Mouse (Mus musculus) stomach, embryonic 15.5 days (tissue): ENCODE measurements around the gene Gna12. TPM values are rescaled to one million over a fixed set of nuclear protein-coding genes. Genes with fewer than 3 reads are reported as not detected.
A peak's percentile ranks its signal among the peaks of the same experiment; 100 is the strongest.

Source experiments
- ATAC-seq: fragments of 200-750 bp; cut with Nextera tagmentation; 2 replicates; pipeline ENCODE4 v1.8.0; 2017; ENCODE audit warnings: low read depth, moderate number of reproducible peaks, moderate TSS enrichment; ENCODE audit not compliant: insufficient read depth, low FRiP score
- H3K27ac ChIP-seq: fragments of 300-500 bp; sonication (generic); 2 replicates; pipeline ENCODE4 v1.5.1; 2015; ENCODE audit warnings: mild to moderate bottlenecking, inconsistent platforms
- H3K27me3 ChIP-seq: fragments of 300-500 bp; sonication (generic); replicated peaks from 2 replicates; pipeline ENCODE4 v1.6.1; 2015; ENCODE audit warnings: inconsistent platforms
- H3K36me3 ChIP-seq: fragments of 300-500 bp; sonication (generic); 2 replicates; pipeline ENCODE4 v1.6.1; 2015; ENCODE audit warnings: inconsistent platforms
- H3K4me1 ChIP-seq: fragments of 300-500 bp; sonication (generic); 2 replicates; pipeline ENCODE4 v1.6.1; 2015; ENCODE audit warnings: inconsistent platforms
- H3K4me2 ChIP-seq: fragments of 300-500 bp; sonication (generic); 2 replicates; pipeline ENCODE4 v1.6.1; 2015; ENCODE audit warnings: mild to moderate bottlenecking, inconsistent platforms
- H3K4me3 ChIP-seq: fragments of 300-500 bp; sonication (generic); replicated peaks from 2 replicates; pipeline ENCODE4 v1.5.1; 2015; ENCODE audit warnings: inconsistent platforms
- H3K9ac ChIP-seq: fragments of 300-500 bp; sonication (generic); 2 replicates; pipeline ENCODE4 v1.6.1; 2015; ENCODE audit warnings: inconsistent platforms
- H3K9me3 ChIP-seq: fragments of 300-500 bp; sonication (generic); 2 replicates; pipeline ENCODE4 v1.6.1; 2016; ENCODE audit warnings: inconsistent platforms
- WGBS: fragments of 180-500 bp; shearing (Covaris S2); methylation state at CpG from one replicate; pipeline ENCODE4 v1.1.7; 2015; 5-methylcytosine and 5-hydroxymethylcytosine counted together
- polyA plus RNA-seq: library from polyadenylated mRNA; unstranded; fragments of >200 nt; fragmentation: Nextera tagmentation; extraction: Ambion mirVana; gene quantifications from 2 replicates; pipeline ENCODE4 v1.2.1, GENCODE M21; 2015

The Gna12 gene
- polyA plus RNA-seq, 1 experiment from 2014 or later, result 49.5 TPM

GRCm38 (mm10) chr5:140749062-140749875, 81.0 kb downstream of the Gna12 start:
- WGBS, result 15% methylated on average over 12 of the region's 12 CpGs
- peak overlapping the region; percentile 16; the same call in 1 of the 2 replicates for H3K27ac ChIP-seq
- H3K4me2 ChIP-seq, result peak overlapping the region; percentile 45
- H3K4me3 ChIP-seq, result peak overlapping the region; percentile 19
- H3K36me3 ChIP-seq, result no peaks in the 10 kb centered on the region
- peaks cover 5% of the 10 kb centered on the region; the same call in 1 of the 2 replicates for H3K4me1 ChIP-seq
- H3K9ac ChIP-seq, result no peak overlapping the region
- H3K27me3 ChIP-seq, result no peaks in the 10 kb centered on the region
- no peaks in the 10 kb centered on the region; the same call in 1 of the 2 replicates for H3K9me3 ChIP-seq
- peak; percentile 68; the same call in 1 of the 2 replicates for ATAC-seq

GRCm38 (mm10) chr5:140748425-140748824, 81.8 kb downstream of the Gna12 start:
- Histone ChIP-seq H3K4me3 (no peak overlapping the region), H3K4me2 (no peak overlapping the region), H3K9me3 (no peaks in the 10 kb centered on the region; the same call in 1 of the 2 replicates), H3K27ac (no peak overlapping the region), H3K36me3 (no peaks in the 10 kb centered on the region), H3K27me3 (no peaks in the 10 kb centered on the region), H3K4me1 (peaks cover 5% of the 10 kb centered on the region; the same call in 1 of the 2 replicates), H3K9ac (no peak overlapping the region)
- ATAC-seq, result no peak
- WGBS, result 79% methylated on average over 10 of the region's 10 CpGs

- 32% methylated on average over 12 of the region's 12 CpGs for WGBS
- Histone ChIP-seq H3K4me1 (0 out of 2 replicates have a peak, but pooled peaks cover 3% of the 10 kb centered on the region), H3K4me3 (no peak overlapping the region), H3K36me3 (no peaks in the 10 kb centered on the region), H3K9ac (no peak overlapping the region), H3K27ac (no peak overlapping the region), H3K9me3 (no peaks in the 10 kb centered on the region), H3K4me2 (no peak overlapping the region), H3K27me3 (no peaks in the 10 kb centered on the region)
- ATAC-seq, result no peak
Observed at GRCm38 (mm10) chr5:140743706-140744131, 86.5 kb downstream of the Gna12 start.

GRCm38 (mm10) chr5:140741877-140742276, 88.4 kb downstream of the Gna12 start:
- Histone ChIP-seq H3K4me2 (no peak overlapping the region), H3K36me3 (no peaks in the 10 kb centered on the region), H3K9ac (no peak overlapping the region), H3K27me3 (no peaks in the 10 kb centered on the region), H3K9me3 (no peaks in the 10 kb centered on the region), H3K4me1 (0 out of 2 replicates have a peak, but pooled peaks cover 3% of the 10 kb centered on the region), H3K4me3 (no peak overlapping the region), H3K27ac (no peak overlapping the region)
- ATAC-seq, result no peak

GRCm38 (mm10) chr5:140741040-140741439, 89.2 kb downstream of the Gna12 start:
- peaks cover 5% of the 10 kb centered on the region for H3K4me1 ChIP-seq
- 75% methylated on average over 11 of the region's 11 CpGs for WGBS
- H3K27me3 ChIP-seq, result peaks cover 3% of the 10 kb centered on the region
- no peaks in the 10 kb centered on the region for H3K9me3 ChIP-seq
- no peaks in the 10 kb centered on the region for H3K36me3 ChIP-seq
- ATAC-seq, result no peak
- no peak overlapping the region for H3K4me3 ChIP-seq
- H3K4me2 ChIP-seq, result no peak overlapping the region
- H3K27ac ChIP-seq, result no peak overlapping the region
- no peak overlapping the region for H3K9ac ChIP-seq

GRCm38 (mm10) chr5:140739813-140740212, 90.4 kb downstream of the Gna12 start:
- Histone ChIP-seq H3K27me3 (peaks cover 13% of the 10 kb centered on the region), H3K27ac (no peak overlapping the region), H3K4me3 (no peak overlapping the region), H3K4me2 (no peak overlapping the region), H3K9me3 (no peaks in the 10 kb centered on the region), H3K36me3 (no peaks in the 10 kb centered on the region), H3K4me1 (peaks cover 15% of the 10 kb centered on the region), H3K9ac (no peak overlapping the region)
- no peak for ATAC-seq
- WGBS, result 80% methylated on average over 12 of the region's 12 CpGs

GRCm38 (mm10) chr5:140736166-140736565, 94.1 kb downstream of the Gna12 start:
- Histone ChIP-seq H3K4me2 (peak overlapping the region; percentile 81), H3K9ac (no peak overlapping the region), H3K36me3 (no peaks in the 10 kb centered on the region), H3K27ac (no peak overlapping the region), H3K4me3 (peak overlapping the region; percentile 31; the same call in 1 of the 2 replicates), H3K27me3 (peaks cover 16% of the 10 kb centered on the region), H3K9me3 (no peaks in the 10 kb centered on the region), H3K4me1 (peaks cover 14% of the 10 kb centered on the region)
- WGBS, result 15% methylated on average over 13 of the region's 13 CpGs
- ATAC-seq, result no peak

- under 1% methylated on average over 22 of the region's 22 CpGs for WGBS
Observed at GRCm38 (mm10) chr5:140735297-140735696, 94.9 kb downstream of the Gna12 start.

GRCm38 (mm10) chr5:140733336-140733735, 96.9 kb downstream of the Gna12 start:
- 64% methylated on average over 3 of the region's 3 CpGs for WGBS
- peaks cover 12% of the 10 kb centered on the region for H3K4me1 ChIP-seq
- H3K27me3 ChIP-seq, result peaks cover 16% of the 10 kb centered on the region
- no peak overlapping the region for H3K4me2 ChIP-seq
- H3K9ac ChIP-seq, result no peak overlapping the region
- no peak overlapping the region for H3K4me3 ChIP-seq
- no peaks in the 10 kb centered on the region for H3K36me3 ChIP-seq
- H3K27ac ChIP-seq, result no peak overlapping the region
- ATAC-seq, result no peak
- H3K9me3 ChIP-seq, result no peaks in the 10 kb centered on the region

More at GRCm38 (mm10) chr5:140735297-140735696, 94.9 kb downstream of the Gna12 start:
- H3K4me2 ChIP-seq, result peak overlapping the region; percentile 81
- H3K4me1 ChIP-seq, result peaks cover 12% of the 10 kb centered on the region
- H3K36me3 ChIP-seq, result no peaks in the 10 kb centered on the region
- H3K27me3 ChIP-seq, result peaks cover 16% of the 10 kb centered on the region
- H3K27ac ChIP-seq, result no peak overlapping the region
- H3K9ac ChIP-seq, result 0 out of 2 replicates have a peak overlapping the region, but pooled peaks have one; percentile 12
- ATAC-seq, result 0 out of 2 replicates have a peak, but pooled peaks have one; percentile 28
- H3K9me3 ChIP-seq, result no peaks in the 10 kb centered on the region
- peak overlapping the region; percentile 31 for H3K4me3 ChIP-seq

GRCm38 (mm10) chr5:140732195-140732594, 98.0 kb downstream of the Gna12 start:
- no peak for ATAC-seq
- H3K27ac ChIP-seq, result no peak overlapping the region
- 61% methylated on average over 4 of the region's 4 CpGs for WGBS
- no peaks in the 10 kb centered on the region for H3K36me3 ChIP-seq
- no peak overlapping the region for H3K9ac ChIP-seq
- no peak overlapping the region for H3K4me2 ChIP-seq
- H3K9me3 ChIP-seq, result no peaks in the 10 kb centered on the region
- H3K27me3 ChIP-seq, result peaks cover 16% of the 10 kb centered on the region
- H3K4me3 ChIP-seq, result no peak overlapping the region
- H3K4me1 ChIP-seq, result peaks cover 12% of the 10 kb centered on the region

- Histone ChIP-seq H3K4me1 (peaks cover 12% of the 10 kb centered on the region), H3K4me3 (no peak overlapping the region), H3K27ac (no peak overlapping the region), H3K9ac (no peak overlapping the region), H3K9me3 (no peaks in the 10 kb centered on the region), H3K36me3 (no peaks in the 10 kb centered on the region), H3K27me3 (peaks cover 15% of the 10 kb centered on the region), H3K4me2 (no peak overlapping the region)
- ATAC-seq, result no peak
- 86% methylated on average over 11 of the region's 11 CpGs for WGBS
Observed at GRCm38 (mm10) chr5:140731040-140731797, 99.0 kb downstream of the Gna12 start.
